Mouse (Mus musculus): ENCODE measurements around the gene Creb5.

GRCm38 (mm10) chr6:53619676-53620075 lies 332.6 kb downstream of the Creb5 start:
- no peak for TF ChIP-seq CTCF (IDR thresholded peaks at IDR 0.05)
- TF ChIP-seq POLR2A (IDR thresholded peaks at IDR 0.05; ENCODE audit: insufficient read depth, low read depth, low read length), result no peak

All from heart, adult 2 months (tissue).